Mouse (Mus musculus) CD8-positive naive resting alpha-beta T cell, adult 2 months (primary cell): Measurements from ENCODE around the gene Rnf26.

Experiments used
- DNase-seq, 2 experiments: peaks; one replicate each; pipeline ENCODE4 v3.0.0; 2022; ENCODE audit warnings: low read depth in 2 of 2, low spot score in 2 of 2

The Rnf26 gene

GRCm38 (mm10) chr9:44075996-44076763, 37.1 kb downstream of the Rnf26 start:
- no peak for DNase-seq

DNA sequence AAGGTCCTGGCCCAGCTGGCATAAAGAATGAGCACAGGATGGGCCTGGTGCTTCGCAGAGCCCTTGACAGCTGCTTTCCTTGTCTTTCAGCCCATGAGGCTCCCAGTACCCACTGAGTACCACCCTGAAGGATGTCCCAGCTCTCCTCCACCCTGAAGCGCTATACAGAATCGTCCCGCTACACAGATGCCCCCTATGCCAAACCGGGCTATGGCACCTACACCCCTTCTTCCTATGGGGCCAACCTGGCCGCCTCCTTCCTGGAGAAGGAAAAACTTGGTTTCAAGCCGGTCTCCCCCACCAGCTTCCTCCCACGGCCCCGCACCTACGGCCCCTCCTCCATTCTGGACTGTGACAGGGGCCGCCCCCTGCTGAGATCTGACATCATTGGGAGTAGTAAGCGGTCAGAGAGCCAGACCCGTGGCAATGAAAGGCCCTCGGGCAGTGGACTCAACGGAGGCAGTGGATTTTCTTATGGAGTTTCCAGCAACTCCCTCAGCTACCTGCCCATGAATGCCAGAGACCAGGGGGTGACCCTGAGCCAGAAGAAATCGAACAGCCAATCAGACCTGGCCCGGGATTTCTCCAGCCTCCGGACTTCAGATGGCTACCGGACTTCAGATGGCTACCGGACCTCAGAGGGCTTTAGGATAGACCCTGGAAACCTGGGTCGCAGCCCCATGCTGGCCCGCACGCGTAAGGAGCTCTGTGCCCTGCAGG, 37.9 kb downstream of the Rnf26 start:
- no peak for DNase-seq

DNA sequence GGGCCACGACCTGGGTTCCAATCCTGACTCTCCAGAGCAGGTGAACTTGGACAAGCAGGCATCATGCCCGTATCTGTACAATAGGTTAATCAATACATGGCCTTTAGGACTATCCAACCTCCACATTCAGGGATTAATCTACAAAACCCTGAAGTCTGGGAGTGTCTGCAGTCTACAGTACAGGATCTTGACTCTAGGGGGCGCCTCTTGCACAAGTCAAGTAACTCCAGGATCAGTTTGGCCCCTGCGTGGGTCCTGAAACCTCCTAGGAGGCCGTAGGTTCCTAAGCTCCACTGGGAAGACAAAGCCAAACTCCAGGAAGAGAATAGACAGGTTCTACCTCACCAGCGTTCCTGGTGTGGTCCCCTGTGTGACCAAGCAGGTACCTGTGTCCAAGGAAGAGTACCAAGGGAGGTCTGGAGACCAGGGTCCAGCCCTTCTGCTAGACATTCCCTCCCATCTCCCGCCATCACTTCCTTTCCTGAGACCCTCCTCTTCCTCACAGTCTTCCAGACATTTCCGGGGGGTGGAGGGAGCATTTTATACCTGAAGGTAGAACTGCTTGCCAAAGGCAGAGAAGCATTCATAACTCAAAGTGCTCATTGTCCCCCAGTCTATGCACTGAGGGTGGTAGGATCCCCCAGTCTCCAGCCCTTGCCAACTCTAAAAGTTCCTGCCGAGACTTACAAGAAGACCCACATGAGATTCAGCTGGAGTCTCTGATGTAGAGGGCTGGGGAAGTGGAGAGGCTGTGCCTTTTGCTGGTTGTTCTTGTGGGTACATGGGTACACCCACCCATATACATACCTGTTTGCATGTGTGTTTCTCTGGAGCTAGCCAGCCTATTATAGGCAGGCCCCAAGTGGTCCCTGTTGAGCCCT, 38.7 kb downstream of the Rnf26 start:
- DNase-seq: peak; percentile 35 to 46

DNA sequence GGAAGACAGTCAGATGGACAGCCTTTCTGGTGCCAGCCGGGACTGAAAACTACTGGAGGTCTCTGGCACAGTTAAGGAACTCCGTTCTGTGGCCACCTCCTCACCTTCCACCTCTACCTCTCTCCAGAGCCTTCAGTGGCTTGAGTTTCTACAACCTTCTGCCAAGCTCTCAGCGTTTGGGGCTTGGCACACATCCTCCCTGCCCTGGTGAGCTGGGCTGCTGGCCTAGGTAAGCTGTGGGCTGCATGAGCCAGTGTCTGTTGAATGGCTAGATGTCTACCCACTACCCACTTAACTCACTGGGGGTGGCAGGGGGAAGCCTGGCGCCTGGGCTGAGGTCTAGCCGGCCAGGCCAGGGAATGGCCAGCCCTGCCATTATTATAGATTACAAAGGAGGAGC, 40.2 kb downstream of the Rnf26 start:
- DNase-seq: no peak

DNA sequence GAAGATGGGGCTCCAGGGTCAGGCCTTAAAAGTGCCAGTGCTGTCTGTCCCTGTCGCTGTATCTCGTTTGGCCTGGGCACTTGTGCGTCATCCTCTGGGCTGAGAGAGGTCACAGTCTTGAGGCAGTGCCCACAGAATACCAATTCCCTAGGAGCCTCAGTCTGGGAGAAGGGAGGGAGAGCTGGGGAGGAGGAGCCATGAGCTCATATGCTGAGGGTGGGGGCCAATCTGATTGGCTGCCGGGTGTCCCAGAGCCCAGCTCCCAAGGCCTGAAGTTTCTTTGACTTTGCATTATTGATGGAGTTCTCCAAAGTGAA, 40.8 kb downstream of the Rnf26 start:
- DNase-seq: no peak

- DNase-seq: no peak
These were observed 41.3 kb downstream of the Rnf26 start for GRCm38 (mm10) chr9:44071914-44072598.

DNA sequence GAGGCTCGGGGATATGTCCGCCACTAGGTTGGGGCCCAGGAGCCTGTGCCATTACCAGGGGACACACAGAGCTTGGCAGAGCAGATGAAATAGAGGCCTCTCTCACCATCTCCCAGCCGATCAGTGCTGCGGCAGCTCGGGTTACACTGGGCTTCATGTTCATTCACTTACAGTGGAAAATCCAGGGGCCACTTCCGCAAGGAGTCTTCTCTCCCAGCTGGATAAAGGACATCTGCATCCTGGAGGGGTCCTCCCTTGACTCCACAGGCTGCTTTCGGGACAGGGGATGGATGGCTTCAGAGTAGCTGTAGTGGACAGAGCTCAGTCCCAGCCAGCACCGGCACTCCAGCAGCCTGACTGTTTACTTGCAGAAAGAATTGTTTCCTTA, 42.5 kb downstream of the Rnf26 start:
- no peak for DNase-seq

- no peak for DNase-seq
These were observed 43.0 kb downstream of the Rnf26 start for GRCm38 (mm10) chr9:44070113-44070843.

- no peak for DNase-seq
These were observed 44.1 kb downstream of the Rnf26 start for GRCm38 (mm10) chr9:44069252-44069651.

DNA sequence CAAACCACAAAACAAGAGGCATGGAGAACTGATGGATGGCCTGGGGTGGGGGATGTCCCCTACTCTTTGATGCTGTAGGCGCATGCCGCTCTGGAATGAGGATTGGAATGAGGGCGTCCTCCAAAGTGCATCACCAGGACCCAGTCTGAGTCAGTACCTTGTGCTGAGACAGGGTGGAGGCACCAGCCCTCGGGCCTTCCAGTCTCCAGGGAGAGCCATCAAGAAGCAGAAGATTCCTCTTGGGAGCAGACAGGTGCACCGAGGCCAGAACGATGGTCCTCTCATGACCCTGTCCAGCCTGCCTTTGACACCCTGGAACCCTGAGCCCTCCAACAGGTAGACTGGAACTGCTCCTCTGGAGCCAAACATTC, 45.4 kb downstream of the Rnf26 start:
- no peak for DNase-seq

GRCm38 (mm10) chr9:44067241-44067959, 45.9 kb downstream of the Rnf26 start:
- no peak for DNase-seq

DNA sequence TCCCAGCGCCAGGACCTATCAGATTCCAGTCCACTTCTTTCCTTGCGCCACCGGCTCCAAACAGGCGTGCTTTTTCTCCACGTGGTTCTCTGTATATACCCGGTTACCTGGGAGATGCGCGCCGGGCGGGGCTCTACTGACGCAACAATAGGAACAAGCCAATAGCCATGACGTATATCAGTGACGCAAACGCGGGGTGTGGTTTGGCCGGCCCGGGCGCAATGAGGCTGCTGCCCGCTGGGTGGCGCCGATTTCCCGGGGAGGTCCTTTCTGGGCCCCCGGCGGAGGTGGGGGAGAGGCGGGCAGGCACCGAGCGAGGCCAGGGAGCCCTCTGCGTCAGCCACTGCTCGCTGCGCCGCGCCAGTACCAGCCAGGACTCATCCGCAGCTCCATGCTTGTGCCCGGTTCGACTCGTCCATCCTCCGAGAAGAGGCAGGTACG, 46.5 kb downstream of the Rnf26 start, which contains the start of gene Usp2:
Gene Usp2, plus strand, starts transcription at position 237 of the 441 bp plus-strand sequence.
- peak; percentile 100 for DNase-seq

DNA sequence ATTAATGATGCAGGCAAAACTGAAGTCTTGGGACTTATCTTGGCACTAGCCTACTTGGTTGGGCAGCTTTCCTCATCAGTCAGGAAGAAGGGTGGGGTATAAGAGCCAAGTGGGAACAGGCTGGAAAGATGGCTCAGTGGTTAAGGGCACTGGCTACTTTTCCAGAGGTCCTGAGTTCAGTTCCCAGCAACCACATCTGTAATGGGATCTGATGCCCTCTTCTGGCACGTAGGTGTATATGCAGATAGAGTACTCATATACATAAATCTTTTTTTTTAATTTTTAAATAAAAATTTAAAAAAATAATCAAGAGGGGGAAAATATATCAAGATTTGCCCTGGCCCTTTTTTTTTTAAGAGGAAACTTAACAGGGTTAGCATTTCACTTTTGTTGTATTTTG, 48.1 kb downstream of the Rnf26 start:
- DNase-seq: no peak

DNA sequence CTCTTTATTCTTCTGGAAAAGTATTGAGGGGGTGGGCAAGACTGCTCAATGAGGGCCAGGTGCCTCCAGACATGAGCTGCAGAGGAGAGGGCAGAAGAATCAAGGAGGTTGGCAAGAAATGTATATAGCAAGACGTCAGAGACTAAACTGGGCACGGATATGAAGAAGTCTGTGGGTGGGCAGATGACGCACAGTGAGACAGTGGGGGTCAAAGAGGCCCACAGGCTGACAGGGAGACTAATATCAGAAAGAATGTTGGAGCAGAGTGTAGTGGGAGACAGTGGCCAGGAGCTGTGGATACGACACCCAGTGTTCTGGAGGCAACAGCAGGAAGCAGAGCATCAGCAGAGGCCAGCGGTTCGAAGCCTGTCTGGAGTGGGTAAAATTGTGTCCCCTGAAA, 54.7 kb downstream of the Rnf26 start:
- DNase-seq: no peak

DNA sequence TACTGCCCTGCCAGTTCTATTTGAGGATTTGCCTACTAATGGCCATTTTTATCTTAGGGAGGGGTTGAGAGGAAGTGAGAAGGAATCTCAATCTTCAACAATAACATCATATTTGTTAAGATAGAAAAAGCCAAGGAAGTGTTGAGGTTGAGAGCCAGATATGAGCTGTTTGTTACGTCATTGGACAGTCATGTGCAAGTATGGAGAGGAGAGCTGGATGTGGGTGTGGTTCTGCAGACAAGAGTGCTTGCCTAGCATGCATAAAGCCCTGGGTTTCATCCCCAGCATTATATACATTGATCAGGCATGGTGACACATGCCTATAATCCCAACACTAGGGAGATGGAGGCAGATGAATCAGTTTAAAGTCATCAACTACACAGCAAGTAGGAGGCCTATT, 59.4 kb downstream of the Rnf26 start:
- no peak for DNase-seq

DNA sequence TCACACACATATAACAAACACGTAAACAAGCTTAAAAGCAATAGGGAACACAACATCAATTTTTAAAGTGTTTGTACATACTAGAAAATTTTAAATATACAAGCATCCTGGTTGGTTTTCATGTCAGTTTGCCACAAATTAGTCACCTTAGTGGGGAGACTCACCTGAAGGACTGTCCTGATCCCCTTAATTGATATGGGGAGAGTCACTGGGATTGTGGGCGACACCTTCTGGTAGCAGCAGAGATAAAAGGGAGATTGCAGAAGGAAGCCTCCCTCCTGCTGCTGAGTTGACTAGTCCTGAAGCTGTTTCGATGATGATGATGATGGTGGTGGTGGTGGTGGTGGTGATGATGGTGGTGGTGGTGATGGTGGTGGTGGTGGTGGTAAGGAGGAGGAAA, 60.5 kb downstream of the Rnf26 start:
- no peak for DNase-seq

GRCm38 (mm10) chr9:44049381-44050165, 63.7 kb downstream of the Rnf26 start:
- DNase-seq: no peak

- DNase-seq: no peak
These were observed 64.6 kb downstream of the Rnf26 start for GRCm38 (mm10) chr9:44048541-44049380.
